Mouse (Mus musculus): Measurements from ENCODE around the gene Calcb. TPM values are rescaled to one million over a fixed set of nuclear protein-coding genes. Genes with fewer than 3 reads are reported as not detected.
"Not testable (repeated sequence)": the region's sequence is repeated elsewhere in the genome, so short reads cannot be mapped to it uniquely, and the experiment has no call there.

The Calcb gene
- polyA plus RNA-seq, 1 experiment = not detected

DNA sequence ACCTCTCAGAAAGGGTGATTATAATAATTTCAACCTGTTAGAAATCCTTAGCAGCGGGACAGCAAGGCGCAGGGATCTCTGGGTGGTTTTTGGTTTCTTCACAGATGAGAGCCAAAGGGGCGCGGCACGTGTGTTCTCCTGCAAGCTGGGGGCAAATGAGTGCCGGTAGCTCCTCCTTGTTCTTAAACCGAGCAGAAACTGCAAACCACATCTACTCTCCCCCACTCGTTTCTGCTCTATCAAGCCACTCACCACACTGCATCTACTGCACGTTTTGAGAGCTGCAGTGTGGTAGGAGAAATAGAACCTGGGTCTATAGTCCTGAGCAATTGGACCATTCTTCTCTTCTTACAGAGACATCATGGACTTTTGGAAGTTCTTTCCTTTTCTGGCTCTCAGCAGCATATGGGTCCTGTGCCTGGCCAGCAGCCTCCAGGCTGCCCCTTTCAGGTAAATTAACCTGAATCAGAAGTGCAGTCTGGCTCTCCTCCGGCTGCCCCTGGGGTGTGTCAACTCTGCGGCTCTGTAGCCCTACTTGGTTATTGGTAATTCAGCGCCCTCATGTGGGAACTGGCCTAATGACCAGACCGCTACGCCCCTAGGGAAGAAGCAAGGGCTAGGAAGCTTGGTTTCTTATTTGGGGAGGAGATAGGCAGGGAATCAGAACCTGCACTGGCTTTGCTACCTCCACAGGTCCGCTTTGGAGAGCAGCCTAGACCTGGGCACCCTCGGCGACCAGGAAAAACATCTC is 1.1 kb downstream of the Calcb start:
- TF ChIP-seq POLR2A (IDR thresholded peaks at IDR 0.05; ENCODE audit: insufficient read depth, low read depth, low read length) (no peak), CTCF (IDR thresholded peaks at IDR 0.05; ENCODE audit: insufficient read depth, low read depth, low read length) (no peak)
- H3K27ac ChIP-seq (ENCODE audit: insufficient read depth, low read depth, low read length) = no peak overlapping the region
- H3K4me3 ChIP-seq (ENCODE audit: insufficient read depth, low read depth, low read length) = no peak overlapping the region
- H3K4me1 ChIP-seq (ENCODE audit: control insufficient read depth, insufficient read depth, low read length) = peaks cover 3% of the 10 kb centered on the region; the same call in 1 of the 2 replicates
- WGBS = 6% methylated on average over 17 of the region's 17 CpGs

- H3K4me3 ChIP-seq (ENCODE audit: insufficient read depth, low read depth, low read length); H3K4me1 ChIP-seq (ENCODE audit: control insufficient read depth, insufficient read depth, low read length); H3K27ac ChIP-seq (ENCODE audit: insufficient read depth, low read depth, low read length): not testable (repeated sequence)
- WGBS = 69% methylated on average over 4 of the region's 4 CpGs
Observed at GRCm38 (mm10) chr7:114729696-114730095, 11.3 kb downstream of the Calcb start.

GRCm38 (mm10) chr7:114731175-114731574 is 12.7 kb downstream of the Calcb start:
- Histone ChIP-seq H3K4me1 (ENCODE audit: control insufficient read depth, insufficient read depth, low read length) (no peaks in the 10 kb centered on the region), H3K27ac (ENCODE audit: insufficient read depth, low read depth, low read length) (no peak overlapping the region), H3K4me3 (ENCODE audit: insufficient read depth, low read depth, low read length) (no peak overlapping the region)
- 81% methylated on average over 6 of the region's 6 CpGs for WGBS
- TF ChIP-seq CTCF (IDR thresholded peaks at IDR 0.05; ENCODE audit: insufficient read depth, low read depth, low read length) (no peak), POLR2A (IDR thresholded peaks at IDR 0.05; ENCODE audit: insufficient read depth, low read depth, low read length) (no peak)

DNA sequence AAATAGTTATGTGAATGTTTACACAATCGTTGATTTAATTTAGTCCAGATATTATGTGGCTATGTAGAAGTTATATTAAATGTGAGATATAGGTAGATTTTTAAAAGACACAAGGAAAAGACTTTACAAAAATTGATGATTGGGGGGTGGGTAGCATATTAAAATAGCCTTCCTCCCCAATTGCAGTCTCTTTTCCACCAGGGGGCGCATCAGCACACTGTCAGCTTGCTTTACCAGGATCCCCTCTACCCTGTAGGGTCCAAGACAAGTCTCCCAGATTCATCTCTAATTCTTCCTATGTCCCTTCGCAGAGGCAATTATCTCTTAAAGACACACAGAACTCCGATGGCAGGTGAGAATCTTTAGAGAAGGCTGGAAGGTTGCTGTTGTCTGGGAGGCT is 13.3 kb downstream of the Calcb start:
- 44% methylated on average over 4 of the region's 4 CpGs for WGBS
- not testable (repeated sequence) for H3K4me3 ChIP-seq (ENCODE audit: insufficient read depth, low read depth, low read length); H3K4me1 ChIP-seq (ENCODE audit: control insufficient read depth, insufficient read depth, low read length); H3K27ac ChIP-seq (ENCODE audit: insufficient read depth, low read depth, low read length)

GRCm38 (mm10) chr7:114736256-114736655 is 17.8 kb downstream of the Calcb start:
- Histone ChIP-seq H3K27ac (ENCODE audit: insufficient read depth, low read depth, low read length) (no peak overlapping the region), H3K4me1 (ENCODE audit: control insufficient read depth, insufficient read depth, low read length) (no peaks in the 10 kb centered on the region), H3K4me3 (ENCODE audit: insufficient read depth, low read depth, low read length) (no peak overlapping the region)
- WGBS = 78% methylated on average over 5 of the region's 5 CpGs
- TF ChIP-seq CTCF (IDR thresholded peaks at IDR 0.05; ENCODE audit: insufficient read depth, low read depth, low read length) = no peak
- no peak for TF ChIP-seq POLR2A (IDR thresholded peaks at IDR 0.05; ENCODE audit: insufficient read depth, low read depth, low read length)

DNA sequence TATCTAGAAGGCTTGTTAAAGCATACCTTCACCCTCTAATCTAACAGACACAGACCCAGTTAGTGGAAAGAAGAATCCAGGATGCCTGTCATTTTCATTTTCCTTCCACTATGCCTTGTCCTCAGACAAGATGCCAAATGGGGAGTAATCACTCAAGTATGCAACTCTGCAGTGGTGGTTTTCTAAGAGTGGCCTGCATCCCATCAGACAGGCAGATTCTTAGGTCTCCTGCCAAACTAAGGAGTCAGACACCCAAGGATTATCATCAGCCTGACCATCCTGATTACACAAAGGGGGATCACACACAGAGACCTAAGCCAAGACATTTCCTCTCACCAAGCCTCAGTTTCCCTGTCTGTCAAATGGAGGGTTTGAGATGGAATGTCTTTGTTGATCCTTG is 19.7 kb downstream of the Calcb start:
- Histone ChIP-seq H3K4me1 (ENCODE audit: control insufficient read depth, insufficient read depth, low read length) (no peaks in the 10 kb centered on the region), H3K4me3 (ENCODE audit: insufficient read depth, low read depth, low read length) (no peak overlapping the region), H3K27ac (ENCODE audit: insufficient read depth, low read depth, low read length) (no peak overlapping the region)
- TF ChIP-seq CTCF (IDR thresholded peaks at IDR 0.05; ENCODE audit: insufficient read depth, low read depth, low read length) = no peak
- no peak for TF ChIP-seq POLR2A (IDR thresholded peaks at IDR 0.05; ENCODE audit: insufficient read depth, low read depth, low read length)

- Histone ChIP-seq H3K4me3 (ENCODE audit: insufficient read depth, low read depth, low read length) (no peak overlapping the region), H3K4me1 (ENCODE audit: control insufficient read depth, insufficient read depth, low read length) (peaks cover 6% of the 10 kb centered on the region), H3K27ac (ENCODE audit: insufficient read depth, low read depth, low read length) (no peak overlapping the region)
- TF ChIP-seq CTCF (IDR thresholded peaks at IDR 0.05; ENCODE audit: insufficient read depth, low read depth, low read length) = no peak
- TF ChIP-seq POLR2A (IDR thresholded peaks at IDR 0.05; ENCODE audit: insufficient read depth, low read depth, low read length) = no peak
- 44% methylated on average over 6 of the region's 6 CpGs for WGBS
Observed at GRCm38 (mm10) chr7:114740360-114741165, 22.1 kb downstream of the Calcb start.

DNA sequence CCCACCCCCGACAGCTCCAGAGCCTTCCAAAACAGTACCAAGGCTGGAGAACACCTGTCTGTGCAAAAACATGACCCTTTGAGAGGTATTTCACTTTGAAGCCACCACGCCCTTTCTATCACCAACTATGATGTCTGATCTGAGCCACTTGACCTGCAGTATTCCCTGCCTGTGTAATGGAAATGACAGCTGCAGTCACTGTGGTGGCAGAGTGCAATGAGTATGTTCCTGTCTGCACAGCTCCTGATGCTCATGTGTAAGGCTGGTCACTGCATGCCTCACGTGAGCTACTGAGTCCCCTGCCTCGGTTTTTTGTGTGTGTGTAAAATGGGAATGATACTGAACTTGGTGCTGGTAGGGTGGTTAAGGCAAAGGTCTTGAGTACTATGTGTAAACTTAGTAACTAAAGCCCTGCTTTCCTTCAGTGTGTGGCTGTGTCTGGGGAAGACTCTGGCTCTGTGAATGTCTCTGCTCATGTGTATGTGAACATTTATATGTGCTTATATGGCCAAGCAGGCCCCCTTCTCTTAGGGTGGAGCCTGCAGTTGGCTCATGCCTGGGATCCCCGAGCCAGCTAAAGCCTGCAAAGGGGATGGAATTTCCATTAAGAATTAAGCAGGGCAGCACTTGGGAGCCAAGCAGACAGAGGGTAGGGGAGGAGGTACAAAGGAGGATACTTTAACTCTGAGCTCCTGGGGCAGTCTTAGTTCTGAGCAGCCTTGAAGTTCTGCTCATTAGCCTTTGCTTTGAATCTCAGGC is 24.8 kb downstream of the Calcb start, which contains the start of gene Insc:
Gene Insc, plus strand, starts transcription at position 673 of the 759 bp plus-strand sequence.
- no peak within 1 kb of the TSS for H3K4me3 ChIP-seq (ENCODE audit: insufficient read depth, low read depth, low read length)
- TF ChIP-seq CTCF (IDR thresholded peaks at IDR 0.05; ENCODE audit: insufficient read depth, low read depth, low read length) (no peak), POLR2A (IDR thresholded peaks at IDR 0.05; ENCODE audit: insufficient read depth, low read depth, low read length) (no peak)
- 81% methylated on average over 5 of the region's 5 CpGs for WGBS
- peaks cover 9% of the 10 kb centered on the region for H3K4me1 ChIP-seq (ENCODE audit: control insufficient read depth, insufficient read depth, low read length)
- H3K27ac ChIP-seq (ENCODE audit: insufficient read depth, low read depth, low read length) = no peak within 1 kb of the TSS
